In genomic region chr17:45347951-45348350, GRCm38 (mm10) we compare ENCODE assay signal across 12 mouse cellular contexts.
"Had no signal": no experiment of that assay in that cellular context is flagged by ENCODE, and none has a peak within 500 bp of the region (broad histone marks: within the 10 kb centered on the region; RNA-seq: fewer than 3 reads in every experiment).

No protein-coding gene starts in this region.

- DNase-seq: retina, postnatal 1 day; right cerebral cortex, adult 18-20 months; right cerebral cortex, postnatal 14 days; right cerebral cortex, postnatal 25 days; right cerebral cortex, postnatal 4 days; spleen, adult 18-20 months; thymus, adult 18-20 months; thymus, adult 2 months; thymus, postnatal 14 days; thymus, postnatal 25 days; thymus, postnatal 36 days; thymus, postnatal 4 days had no signal
